Mouse (Mus musculus): ENCODE results near the gene Carns1. TPM values are rescaled to one million over a fixed set of nuclear protein-coding genes. Genes with fewer than 3 reads are reported as not detected.

The Carns1 gene
- total RNA-seq, 2 experiments from 2014 or later, result 17.7 to 20.0 TPM

DNA sequence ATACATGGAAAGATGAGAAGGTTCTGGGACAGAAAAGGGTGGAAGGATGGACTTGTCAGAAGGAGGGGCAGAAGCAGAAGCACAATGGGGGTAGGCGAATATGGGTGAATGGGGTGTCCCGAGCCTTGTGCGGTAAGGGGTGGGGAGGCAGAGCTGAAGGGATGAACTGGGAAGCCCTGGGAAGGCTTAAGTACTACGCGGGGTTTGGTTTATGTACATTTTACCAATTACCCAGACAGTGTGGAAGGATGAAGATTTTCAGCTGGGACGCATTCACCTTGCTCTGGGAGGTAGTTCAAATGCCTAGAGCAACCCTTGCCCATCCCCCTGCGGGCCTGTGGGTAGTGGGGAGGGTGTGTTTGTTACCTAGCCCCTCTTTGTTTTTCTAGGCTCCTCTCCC, 26.9 kb upstream of the Carns1 start:
- no peak for DNase-seq

DNA sequence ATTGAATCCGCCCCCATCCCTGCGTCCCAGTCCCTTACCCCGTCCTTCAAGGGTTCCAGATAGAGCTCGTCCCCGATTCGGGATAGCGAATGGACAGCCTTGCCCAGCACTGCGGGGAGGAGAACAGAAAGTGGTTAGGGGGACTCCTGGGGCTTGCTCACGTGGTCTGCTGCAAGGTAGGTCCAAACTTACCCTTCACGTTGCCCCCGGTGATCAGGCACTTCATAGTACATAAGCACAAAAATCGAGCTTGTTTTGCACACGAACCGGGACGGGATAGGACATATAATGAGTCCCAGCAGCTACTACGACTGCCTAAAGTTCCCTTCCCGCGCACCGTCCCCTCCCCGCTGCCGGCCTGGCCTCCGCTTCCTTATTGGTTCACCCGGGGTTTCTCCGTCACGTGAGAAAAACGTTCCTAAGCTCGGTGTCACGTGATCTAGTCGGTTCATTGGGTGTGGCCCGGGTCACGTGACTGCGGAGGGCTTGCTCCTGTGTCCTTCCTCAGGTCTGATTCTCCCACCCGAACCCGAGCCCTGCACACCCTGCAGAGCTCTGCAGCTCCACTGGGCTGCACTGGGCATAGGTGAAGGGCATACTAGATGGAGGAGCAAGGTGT, 26.1 kb upstream of the Carns1 start, which contains the start of gene Rad9a:
TSS of gene Rad9a (minus strand) at position 372 of the 619 bp plus-strand sequence.
- peak; percentile 93 for DNase-seq

DNA sequence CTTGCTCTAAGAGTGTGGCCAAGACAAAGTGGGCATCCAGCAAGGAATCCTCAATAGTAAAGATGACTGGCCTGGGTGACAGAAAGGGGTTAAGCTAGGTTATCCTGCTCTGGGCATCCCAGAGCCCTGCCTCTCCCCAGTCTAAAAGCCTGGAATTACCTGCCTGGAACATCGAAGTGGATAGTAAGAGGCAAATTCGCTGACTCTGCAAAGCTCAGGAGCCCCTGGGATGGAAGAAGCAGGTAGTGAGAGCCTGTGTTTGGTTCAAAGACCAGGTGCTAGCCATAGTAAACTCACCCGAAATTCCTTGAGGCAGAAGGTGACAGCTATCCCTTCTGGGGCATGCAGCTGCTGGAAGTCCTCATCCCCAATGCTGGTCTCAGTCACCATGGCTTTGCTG, 21.9 kb upstream of the Carns1 start:
- no peak for DNase-seq

DNA sequence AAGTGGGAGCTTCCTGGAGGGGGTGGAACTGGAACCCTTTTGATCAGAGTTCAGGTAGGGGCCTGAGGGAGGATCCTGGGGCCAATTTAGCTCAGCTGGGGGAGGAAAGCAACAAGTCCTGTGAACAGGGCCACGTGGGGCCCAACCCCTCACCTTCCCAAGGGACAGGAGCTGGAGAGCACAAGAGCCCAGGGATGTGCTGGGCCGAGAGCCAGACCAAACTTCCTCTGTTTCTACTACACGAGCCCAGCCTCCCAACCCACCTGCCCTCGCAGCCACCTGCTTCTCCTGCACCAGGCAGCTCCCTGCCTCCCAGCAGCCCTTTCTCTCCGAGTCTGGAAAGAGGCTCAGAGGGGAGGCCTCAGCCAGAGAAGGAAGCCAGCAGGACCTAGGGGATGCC, 21.3 kb upstream of the Carns1 start:
- DNase-seq, result no peak

DNA sequence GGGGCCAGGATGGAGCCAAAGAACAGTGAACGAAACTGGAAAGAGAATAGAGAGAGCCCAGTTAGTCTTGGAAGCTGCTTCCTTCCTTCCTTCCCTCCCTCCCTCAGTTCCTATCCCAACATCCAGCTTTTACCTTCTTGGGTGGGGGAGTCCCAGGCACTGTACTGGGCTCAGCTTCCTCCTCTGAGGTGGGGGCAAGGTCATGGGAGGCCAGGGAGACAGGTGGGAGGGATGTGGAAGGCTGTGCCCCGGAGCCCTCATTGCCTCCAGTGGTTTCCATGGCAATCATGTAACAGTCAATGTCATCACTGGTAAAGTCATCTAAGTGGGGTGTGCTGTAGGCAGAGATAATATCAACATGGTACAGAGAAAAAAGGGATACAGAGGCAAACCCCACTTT, 20.8 kb upstream of the Carns1 start:
- no peak for DNase-seq

DNA sequence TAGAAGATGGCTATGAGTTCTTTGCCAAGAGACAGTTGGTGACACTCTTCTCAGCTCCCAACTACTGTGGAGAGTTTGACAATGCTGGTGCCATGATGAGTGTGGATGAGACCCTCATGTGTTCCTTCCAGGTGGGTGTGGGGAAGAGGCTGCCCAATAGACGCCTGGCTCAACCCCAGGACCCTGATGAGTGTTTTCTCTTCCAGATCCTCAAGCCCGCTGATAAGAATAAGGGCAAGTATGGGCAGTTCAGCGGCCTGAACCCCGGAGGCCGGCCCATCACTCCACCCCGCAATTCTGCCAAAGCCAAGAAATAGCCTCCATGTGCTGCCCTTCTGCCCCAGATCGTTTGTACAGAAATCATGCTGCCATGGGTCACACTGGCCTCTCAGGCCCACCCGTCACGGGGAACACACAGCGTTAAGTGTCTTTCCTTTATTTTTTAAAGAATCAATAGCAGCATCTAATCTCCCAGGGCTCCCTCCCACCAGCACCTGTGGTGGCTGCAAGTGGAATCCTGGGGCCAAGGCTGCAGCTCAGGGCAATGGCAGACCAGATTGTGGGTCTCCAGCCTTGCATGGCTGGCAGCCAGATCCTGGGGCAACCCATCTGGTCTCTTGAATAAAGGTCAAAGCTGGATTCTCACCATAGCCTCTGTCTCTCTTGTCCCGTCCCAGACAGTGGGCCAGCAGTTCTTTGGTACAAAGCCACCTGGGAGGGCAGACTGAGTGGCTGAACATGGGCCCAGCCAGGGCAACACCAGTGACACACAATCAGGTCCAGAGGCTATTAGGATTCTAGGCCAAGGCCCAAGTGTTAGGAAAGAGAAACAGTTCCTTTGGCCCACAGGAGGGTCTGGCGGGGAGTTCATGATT, 19.7 kb upstream of the Carns1 start:
- DNase-seq, result no peak

DNA sequence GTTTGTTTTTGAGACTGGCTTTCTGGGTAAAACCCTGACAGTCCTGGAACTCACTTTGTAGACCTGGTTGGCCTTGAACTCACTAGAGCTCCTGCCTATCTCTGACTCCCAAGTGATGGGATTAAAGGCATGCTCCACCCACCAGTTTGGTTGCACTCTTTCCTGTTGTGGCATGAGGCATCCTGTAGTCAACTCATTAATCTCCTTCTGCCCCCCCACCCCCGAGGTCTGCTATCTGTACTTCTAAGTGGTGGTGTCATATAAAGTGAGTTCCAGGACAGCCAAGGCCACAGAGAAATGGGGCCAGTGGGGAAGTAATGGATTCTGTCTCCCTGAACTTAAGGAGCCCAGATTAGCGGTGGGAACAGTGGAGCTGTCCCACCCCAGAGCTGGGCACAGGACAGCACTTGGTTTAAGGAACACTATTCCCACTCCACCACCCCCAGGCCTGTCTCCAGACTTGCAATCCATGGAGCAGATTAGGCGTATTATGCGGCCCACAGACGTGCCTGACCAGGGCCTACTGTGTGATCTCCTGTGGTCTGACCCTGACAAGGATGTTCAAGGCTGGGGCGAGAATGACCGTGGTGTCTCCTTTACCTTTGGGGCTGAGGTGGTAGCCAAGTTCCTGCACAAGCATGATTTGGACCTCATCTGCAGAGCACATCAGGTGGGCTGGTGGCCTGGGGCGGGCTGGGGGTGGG, 18.9 kb upstream of the Carns1 start:
- DNase-seq, result no peak

DNA sequence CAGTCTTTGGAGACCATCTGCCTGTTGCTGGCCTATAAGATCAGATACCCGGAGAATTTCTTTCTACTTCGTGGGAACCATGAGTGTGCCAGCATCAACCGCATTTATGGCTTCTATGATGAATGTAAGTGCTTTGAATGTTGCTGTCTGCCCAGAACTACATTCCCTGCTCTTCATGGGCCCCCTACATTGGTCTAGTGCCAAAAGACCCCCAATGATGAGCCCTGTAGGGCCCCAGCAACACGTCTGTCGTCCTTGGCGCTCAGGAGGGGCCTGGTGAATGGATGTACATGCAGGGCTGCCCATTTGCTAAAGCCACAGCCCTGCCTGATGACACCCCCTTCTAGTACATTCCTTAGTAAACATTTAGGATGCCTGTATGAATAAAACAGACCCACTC, 17.9 kb upstream of the Carns1 start:
- no peak for DNase-seq

DNA sequence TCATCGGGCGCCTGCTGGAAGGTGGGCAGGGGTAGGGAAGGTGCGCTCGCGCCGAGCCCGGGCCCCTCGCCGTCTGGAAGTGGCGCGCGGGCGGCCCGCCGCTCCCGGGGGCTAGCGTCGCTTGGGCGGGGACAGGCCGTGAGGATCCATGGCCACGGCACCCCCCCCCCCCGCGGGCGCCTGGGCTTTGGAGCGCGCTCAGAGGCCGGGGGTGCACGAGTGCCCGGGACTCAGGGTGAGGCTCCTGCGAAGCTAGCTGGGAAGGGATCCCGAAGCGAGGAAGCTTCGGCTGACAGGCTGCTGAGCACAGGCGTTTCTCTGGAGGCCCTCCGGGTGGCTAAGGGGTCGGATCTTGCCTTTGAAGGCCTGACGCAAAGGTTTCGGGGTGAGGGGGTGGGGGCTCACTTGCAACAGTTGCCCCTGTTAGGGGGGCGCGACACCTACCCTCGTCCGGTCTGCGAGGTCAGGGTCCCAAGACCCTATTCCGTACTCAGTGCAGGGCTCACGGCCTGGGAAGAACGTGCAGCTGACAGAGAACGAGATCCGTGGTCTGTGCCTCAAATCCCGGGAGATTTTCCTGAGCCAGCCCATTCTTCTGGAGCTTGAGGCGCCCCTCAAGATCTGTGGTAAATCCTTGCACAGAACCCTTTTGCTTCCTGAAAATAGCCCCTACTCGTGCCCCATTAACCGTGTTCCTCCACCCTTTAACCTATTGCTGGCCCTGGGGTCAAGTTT, 17.1 kb upstream of the Carns1 start:
- no peak for DNase-seq

DNA sequence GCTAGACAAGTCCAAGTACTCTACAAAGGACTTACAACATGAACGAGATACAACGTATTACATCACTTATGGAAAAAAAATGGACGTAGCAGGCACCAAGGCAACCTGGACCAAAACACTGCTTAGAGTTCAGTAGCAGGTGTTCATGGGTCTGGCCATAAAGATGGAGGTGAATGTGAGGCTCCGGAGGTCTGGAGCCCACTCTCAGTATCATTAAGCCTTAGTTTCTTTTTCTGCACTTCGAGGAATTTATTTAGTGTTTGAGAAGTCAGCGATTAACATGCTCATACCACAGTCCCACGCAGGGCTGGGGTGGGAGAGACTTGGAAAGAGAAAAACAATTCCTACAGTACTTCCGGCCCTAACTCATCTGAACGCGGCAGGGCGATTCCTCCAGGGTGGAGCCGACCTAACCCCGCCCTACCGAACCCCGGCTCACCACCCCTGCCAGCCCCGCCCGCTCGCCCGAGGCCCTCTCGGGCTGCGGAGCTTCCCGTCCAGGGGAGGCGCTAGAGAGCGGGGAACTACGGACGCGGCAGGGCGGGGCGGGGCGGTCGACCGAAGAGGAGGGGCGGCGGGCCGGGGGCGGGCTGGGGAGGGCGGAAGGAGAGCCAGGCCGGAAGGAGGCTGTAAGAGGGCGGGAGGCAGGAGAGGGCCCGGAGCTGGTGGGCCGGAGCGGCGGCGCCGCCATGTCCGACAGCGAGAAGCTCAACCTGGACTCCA, 16.4 kb upstream of the Carns1 start, which contains the start of gene Ppp1ca:
TSS of gene Ppp1ca (plus strand) at position 538 of the 723 bp plus-strand sequence.
- DNase-seq, result peak; percentile 96

DNA sequence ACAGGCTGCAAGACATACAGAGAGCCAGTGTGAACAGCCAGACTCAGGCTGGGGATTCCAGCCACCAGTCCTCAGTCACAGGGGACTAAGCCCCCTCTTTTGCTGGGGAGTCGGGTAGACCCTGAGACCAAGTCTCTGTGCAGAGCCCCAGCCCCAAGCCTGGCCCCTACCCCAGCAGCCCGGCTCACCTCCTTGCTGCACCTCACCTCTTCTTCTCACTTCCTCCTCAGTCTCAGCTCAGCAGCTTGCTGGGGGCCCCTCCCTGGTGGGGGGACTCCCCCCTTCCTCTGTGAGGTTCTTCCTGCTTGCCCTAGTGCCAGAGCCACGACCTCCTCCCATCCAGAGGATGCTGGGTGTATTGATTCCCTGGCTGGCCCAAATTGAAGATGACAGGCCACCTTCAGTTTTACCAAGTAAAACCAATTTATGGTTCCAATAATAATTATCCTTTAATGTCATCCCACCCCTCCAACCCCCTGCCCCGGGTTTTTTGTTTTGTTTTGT, 15.6 kb upstream of the Carns1 start, which contains the start of gene Tbc1d10c:
TSS of gene Tbc1d10c (minus strand) at position 454 of the 504 bp plus-strand sequence.
- DNase-seq, result peak; percentile 66

DNA sequence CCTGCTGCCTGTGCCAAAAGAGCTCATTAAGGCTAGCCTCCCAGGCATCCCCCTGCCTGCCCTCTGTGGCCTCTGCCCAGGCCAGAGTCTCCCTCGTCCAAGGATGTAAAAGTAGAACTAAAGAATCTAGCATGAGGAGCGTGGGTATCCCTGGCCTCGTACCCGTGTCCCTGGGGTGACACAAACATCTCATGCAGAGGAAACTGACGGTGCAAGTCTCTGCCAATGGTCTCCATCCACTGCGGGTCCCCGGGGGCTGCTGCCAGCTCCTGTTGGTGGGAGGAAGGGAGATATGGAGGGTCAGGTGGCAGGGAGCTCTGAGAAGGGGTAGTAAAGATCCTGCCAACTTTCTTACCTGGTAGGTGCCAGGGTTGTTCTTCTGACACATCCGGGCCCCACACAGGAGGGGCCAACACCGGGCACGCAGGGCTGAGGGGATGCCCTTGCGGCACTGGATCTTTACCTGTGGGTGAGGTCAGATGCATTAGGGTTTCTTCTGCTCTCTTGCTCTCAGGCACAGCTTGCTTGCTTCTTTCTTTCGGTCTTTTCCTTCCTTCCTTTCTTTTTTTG, 13.9 kb upstream of the Carns1 start:
- DNase-seq, result no peak

DNA sequence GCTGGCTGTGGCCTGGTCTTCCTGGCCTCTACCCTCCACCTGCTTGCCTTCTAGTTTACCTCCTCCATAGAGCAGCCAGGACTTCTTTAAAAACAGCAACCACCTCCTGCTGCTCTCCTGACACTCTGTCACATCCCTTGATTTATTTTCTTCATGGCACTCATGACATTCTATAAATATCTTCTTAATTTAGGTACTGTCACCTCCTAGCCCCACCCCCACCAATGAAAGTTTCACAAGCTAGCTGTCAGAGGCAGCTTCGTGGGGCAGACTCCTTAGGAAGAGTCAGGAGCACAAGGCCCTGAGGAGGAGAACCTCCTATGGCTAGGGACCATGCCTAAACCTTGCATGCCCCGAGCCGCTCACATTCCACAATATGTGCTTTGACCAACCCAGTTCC, 12.0 kb upstream of the Carns1 start:
- no peak for DNase-seq

DNA sequence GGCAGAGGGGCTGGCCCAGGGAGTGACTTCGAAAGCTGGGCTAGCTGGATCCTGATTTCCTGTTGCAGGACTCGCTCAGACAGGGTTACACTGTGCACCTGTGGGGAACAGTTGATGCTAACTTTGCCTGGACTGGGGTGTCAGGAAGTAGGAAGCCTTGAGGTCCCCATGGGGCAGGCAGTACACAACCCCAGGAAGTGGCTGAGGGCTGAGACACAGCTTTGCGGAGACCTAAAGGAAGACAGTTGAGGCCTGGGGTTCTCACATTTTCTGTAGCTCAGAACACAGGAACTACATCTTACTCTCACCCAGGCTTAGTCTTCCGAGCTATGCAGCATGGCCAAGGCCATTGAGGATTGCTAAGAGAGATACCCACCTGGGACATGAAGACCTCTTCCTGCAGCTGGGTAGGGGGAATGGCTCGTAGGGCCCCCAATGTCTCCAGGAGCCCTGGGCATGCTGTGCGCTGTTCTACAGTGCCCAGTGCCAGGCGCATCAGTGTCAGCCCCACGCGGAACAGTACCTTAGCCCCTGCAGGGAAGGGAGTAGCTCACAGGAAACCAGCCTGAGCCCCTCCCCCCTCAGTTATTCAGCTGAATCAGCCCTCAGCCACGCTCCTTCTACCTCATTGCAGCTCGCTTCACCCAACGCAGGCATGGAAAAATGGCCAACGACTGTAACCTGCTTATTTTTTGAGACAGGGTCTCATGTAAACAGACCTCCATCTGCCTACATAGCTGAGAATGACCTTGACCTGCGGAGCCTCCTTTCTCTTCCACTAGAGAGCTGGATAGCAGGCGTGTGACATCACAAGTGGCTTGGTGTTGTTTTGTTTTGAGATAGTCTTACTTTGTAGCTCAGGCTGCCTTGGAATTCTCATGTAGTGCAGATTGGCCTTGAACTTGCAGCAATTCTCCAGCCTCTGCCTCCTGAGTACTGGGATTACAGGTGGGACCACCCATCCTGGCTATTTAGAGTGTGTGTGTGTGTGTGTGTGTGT, 10.0 kb upstream of the Carns1 start:
- no peak for DNase-seq

DNA sequence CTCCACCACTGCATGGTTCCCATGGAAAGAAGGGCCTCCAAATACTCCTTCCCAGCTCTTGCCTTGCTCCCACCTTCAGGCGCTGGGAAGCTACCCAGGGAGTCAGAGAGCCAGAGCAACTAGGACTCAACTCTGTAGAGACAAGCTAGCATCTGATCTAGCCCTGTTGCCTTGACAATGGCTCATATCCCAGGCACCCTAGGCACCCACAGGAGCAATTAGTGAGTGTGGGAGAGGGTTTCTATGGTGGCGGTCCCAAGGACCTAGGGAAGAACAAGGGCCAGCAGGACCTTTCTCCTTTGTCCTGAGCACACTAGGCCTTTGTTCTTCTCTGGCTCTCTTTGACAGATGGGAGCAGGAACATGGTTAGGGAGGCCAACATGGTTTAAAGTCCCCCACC, 8.4 kb upstream of the Carns1 start:
- DNase-seq, result no peak

DNA sequence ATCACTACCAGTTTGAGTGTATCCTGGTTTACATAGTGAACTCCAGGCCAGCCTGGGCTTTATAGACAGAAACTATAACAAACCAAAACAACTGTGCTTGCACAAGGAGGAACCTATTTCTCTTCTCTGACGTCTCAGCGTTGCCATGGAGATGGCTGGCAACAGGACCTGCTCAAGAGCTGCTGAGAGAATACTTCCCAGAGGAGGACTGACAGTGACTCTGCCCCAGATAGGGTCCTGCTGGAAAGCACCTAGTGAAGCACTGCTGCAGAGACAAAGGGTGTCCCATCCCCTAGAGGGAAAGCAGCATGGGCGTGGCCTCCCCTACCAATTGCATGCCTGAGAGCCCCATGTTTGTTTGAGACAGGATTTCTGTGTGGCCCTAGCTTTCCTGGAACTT, 6.6 kb upstream of the Carns1 start:
- no peak for DNase-seq

DNA sequence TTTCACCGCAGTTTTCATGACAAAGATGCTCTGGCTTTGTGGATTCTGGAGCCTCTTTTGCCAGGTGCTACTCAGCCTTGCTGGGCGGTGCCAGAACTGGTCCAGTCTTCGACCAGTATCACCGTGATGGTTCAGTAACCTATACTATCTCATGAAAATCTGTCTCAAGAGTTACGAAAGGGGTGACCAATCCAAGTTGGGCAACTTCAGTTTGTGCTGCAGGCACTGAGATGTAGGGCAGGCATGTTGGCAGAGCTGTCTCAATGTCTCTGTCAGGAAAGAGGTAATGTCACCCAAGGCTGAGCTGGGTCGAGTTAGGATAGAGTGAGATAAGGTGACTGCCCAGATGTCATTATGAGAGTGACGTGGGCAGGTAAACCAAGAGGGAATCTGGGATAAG, 5.1 kb upstream of the Carns1 start:
- no peak for DNase-seq

DNA sequence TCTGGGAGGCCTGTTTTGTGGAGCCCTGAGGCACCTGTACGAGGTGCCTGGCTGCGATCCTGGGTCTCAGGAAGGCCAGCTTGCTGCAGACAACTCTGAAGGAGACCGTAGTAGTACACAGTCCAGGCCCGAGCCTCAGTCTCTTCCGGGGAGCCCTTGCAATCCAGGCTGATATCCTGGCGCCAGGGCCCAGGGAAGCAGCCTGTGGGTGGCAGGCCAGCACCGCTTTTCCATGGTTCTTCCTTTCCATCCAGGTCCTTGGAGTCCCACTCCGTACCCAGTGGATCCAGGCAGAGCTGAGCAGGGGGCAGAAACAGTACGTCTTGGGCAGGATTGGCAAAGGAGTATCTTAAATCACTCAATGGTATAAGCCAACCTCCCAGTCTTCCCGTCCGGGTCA, 2.4 kb downstream of the Carns1 start:
- DNase-seq, result no peak

Data from gastrocnemius, postnatal 25 days (tissue).